Mouse (Mus musculus): ENCODE results near the gene Olfr402. TPM values are rescaled to one million over a fixed set of nuclear protein-coding genes. Genes with fewer than 3 reads are reported as not detected.
"Not testable (repeated sequence)": the region's sequence is repeated elsewhere in the genome, so short reads cannot be mapped to it uniquely, and the experiment has no call there.

Gene Olfr402
- total RNA-seq (2015) = not detected in 2 replicates
- total RNA-seq (2017) = not detected in 2 replicates

DNA sequence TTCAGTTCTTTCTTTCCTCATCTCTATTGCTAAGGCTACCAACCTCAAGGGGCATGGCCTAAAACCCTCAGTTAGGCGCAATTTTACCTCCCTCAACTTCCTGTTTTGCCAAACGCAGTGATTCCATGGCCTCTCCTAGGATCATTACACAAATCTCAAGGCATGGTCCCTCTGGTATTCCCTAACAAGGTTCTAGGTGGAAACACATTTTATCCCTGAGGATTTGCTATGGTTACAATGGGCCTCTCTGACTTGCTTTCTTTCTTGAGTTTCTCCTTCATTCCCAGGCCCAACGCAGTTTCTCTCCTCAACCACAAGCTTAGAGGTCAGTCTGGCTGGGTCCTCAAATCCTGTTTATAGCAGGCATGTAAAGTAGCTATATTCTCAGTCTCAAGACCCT, at the start of gene Olfr402:
Gene Olfr402 (plus strand): TSS at position 301 of the 400 bp plus-strand sequence.
- ATAC-seq (ENCODE audit: poor library complexity, severe bottlenecking) = no peak

- no peak for ATAC-seq (ENCODE audit: poor library complexity, severe bottlenecking)
Measured at GRCm38 (mm10) chr11:74105066-74105465, 48.3 kb upstream of the Olfr402 start.

DNA sequence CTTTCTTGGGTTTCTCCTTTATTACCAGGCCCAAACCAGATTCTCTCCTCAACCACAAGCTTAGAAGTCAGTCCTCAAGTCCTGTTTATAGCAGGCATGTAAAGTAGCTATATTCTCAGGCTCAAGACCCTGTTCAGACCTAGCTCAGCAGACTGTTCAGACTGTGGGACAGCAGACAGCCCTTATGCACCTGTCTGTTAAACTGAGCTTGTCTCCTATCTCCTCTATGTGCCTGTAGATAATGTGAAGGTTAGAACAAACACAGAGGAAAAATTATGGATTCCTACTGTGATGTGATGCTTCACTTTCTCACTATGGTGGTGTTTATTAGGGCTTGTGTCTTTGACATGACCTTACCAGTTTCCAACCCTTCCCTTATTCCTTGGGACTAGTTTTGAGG, 39.9 kb upstream of the Olfr402 start, which contains the start of gene Olfr401:
Gene Olfr401 (plus strand): TSS at position 301 of the 400 bp plus-strand sequence.
- ATAC-seq (ENCODE audit: poor library complexity, severe bottlenecking) = no peak

DNA sequence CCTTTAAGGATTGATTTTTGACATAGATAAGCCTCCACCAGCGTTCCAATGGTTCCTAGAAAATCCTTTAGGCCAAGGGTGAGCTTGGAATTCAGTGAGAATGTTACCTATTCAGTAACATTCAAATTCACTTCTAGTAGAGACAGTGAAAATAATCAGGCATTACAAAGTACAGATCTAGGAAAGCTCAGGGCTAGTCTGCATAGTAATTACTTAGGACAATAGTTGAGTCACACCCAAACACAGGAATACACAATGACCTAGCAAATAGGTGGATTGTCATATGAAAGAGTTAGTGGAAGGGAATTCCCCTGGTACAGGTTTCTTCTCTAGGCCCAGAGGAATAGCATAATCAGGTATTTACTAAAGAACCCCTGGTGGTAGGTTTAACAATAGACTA, 13.3 kb upstream of the Olfr402 start:
- not testable (repeated sequence) for ATAC-seq (ENCODE audit: poor library complexity, severe bottlenecking)

DNA sequence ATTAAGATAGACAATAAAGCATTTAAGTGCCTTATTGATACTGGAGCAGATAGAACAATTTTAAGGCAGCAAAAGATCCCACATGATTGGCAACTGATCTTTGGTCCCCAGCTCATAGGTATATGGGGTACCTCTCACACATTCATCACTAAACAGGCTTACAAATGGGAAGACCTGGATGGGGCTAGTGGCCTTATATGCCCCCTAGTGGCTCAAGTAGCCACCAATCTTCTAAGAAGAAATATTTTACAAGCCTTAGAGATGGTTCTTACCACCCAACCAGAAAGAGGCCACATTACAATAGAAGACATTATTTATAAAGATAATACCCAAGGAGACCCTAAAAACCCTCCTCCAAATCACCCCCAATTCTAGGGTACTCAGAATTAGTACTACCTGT, 7.5 kb upstream of the Olfr402 start:
- ATAC-seq (ENCODE audit: poor library complexity, severe bottlenecking) = no peak

DNA sequence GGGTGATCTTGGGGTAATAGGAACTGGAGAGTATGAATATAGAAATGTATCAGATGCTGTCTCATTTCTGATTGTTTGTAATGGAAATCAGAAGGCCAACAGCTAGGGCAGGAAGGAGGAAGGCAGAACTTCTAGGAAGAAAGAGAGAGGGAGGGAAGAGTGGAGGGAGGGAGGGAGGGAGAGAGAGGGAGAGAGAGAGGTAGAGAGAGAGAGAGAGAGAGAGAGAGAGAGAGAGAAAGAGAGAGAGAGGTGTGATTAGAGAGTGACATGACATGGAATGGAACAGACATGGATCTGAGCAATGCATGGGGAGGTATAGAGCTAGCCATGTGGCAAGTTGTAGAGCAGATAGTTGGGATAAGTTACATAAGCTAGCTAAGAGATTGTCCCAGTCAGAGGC, 15.4 kb downstream of the Olfr402 start:
- ATAC-seq (ENCODE audit: poor library complexity, severe bottlenecking) = no peak

DNA sequence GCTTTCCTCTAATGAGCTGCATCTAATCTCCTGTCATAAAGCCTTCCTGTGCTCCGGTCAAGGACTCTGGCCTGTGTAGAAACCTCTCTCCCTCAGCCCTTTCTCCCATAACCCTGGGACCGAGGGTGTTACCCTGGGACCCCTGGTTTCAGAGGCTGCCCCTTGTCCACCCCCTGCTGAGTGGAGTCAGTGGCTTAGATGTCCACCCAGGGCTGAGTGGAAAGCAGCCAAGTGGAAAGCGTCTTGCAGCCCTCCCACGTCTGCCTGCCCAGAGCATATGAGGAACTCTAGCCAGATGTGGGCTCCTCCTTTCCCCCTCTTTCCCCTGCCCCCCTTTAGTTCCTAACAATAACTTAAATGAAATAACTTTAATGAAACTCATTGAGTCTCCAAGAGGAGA, 29.8 kb downstream of the Olfr402 start:
- no peak for ATAC-seq (ENCODE audit: poor library complexity, severe bottlenecking)

GRCm38 (mm10) chr11:74183745-74184144, 30.4 kb downstream of the Olfr402 start:
- no peak for ATAC-seq (ENCODE audit: poor library complexity, severe bottlenecking)

- ATAC-seq (ENCODE audit: poor library complexity, severe bottlenecking) = no peak
Measured at GRCm38 (mm10) chr11:74185949-74186348, 32.6 kb downstream of the Olfr402 start, which contains the start of gene Olfr403. TSS of gene Olfr403 (plus strand) at chr11:74186249.

Other genes with a start within 250 kb of the Olfr402 start
- not detected in 2 replicates for gene Olfr395, start 244.2 kb upstream of the Olfr402 start, total RNA-seq (2015)
- gene Olfr395, start 244.2 kb upstream of the Olfr402 start, total RNA-seq (2017) = not detected in 2 replicates
- gene Olfr23, start 216.9 kb upstream of the Olfr402 start, total RNA-seq (2015) = not detected in 2 replicates
- not detected in 2 replicates for gene Olfr23, start 216.9 kb upstream of the Olfr402 start, total RNA-seq (2017)
- not detected in 2 replicates for gene Olfr397, start 192.7 kb upstream of the Olfr402 start, total RNA-seq (2015)
- gene Olfr397, start 192.7 kb upstream of the Olfr402 start, total RNA-seq (2017) = not detected in 2 replicates
- not detected in 2 replicates for gene Olfr398, start 163.1 kb upstream of the Olfr402 start, total RNA-seq (2015)
- not detected in 2 replicates for gene Olfr398, start 163.1 kb upstream of the Olfr402 start, total RNA-seq (2017)
- gene Olfr139, start 97.0 kb upstream of the Olfr402 start, total RNA-seq (2015) = not detected in 2 replicates
- not detected in 2 replicates for gene Olfr139, start 97.0 kb upstream of the Olfr402 start, total RNA-seq (2017)
- gene Olfr399, start 96.9 kb upstream of the Olfr402 start, total RNA-seq (2015) = not detected in 2 replicates
- not detected in 2 replicates for gene Olfr399, start 96.9 kb upstream of the Olfr402 start, total RNA-seq (2017)
- gene Zfp616, start 83.6 kb upstream of the Olfr402 start, total RNA-seq (2015) = not detected in 2 replicates
- not detected in 2 replicates for gene Zfp616, start 83.6 kb upstream of the Olfr402 start, total RNA-seq (2017)
- not detected in 2 replicates for gene Olfr401, start 39.8 kb upstream of the Olfr402 start, total RNA-seq (2015)
- gene Olfr401, start 39.8 kb upstream of the Olfr402 start, total RNA-seq (2017) = not detected in 2 replicates
- gene Olfr403, start 32.7 kb downstream of the Olfr402 start, total RNA-seq (2015) = not detected in 2 replicates
- gene Olfr403, start 32.7 kb downstream of the Olfr402 start, total RNA-seq (2017) = not detected in 2 replicates
- gene Olfr43, start 57.9 kb downstream of the Olfr402 start, total RNA-seq (2015) = not detected in 2 replicates
- not detected in 2 replicates for gene Olfr43, start 57.9 kb downstream of the Olfr402 start, total RNA-seq (2017)
- not detected in 2 replicates for gene Olfr406, start 106.3 kb downstream of the Olfr402 start, total RNA-seq (2015)
- not detected in 2 replicates for gene Olfr406, start 106.3 kb downstream of the Olfr402 start, total RNA-seq (2017)
- not detected in 2 replicates for gene Olfr59, start 130.2 kb downstream of the Olfr402 start, total RNA-seq (2015)
- gene Olfr59, start 130.2 kb downstream of the Olfr402 start, total RNA-seq (2017) = not detected in 2 replicates
- gene Olfr410, start 184.5 kb downstream of the Olfr402 start, total RNA-seq (2015) = not detected in 2 replicates
- gene Olfr410, start 184.5 kb downstream of the Olfr402 start, total RNA-seq (2017) = not detected in 2 replicates
- not detected in 2 replicates for gene Olfr411, start 199.1 kb downstream of the Olfr402 start, total RNA-seq (2015)
- not detected in 2 replicates for gene Olfr411, start 199.1 kb downstream of the Olfr402 start, total RNA-seq (2017)
- not detected in 2 replicates for gene Olfr412, start 208.5 kb downstream of the Olfr402 start, total RNA-seq (2015)
- not detected in 2 replicates for gene Olfr412, start 208.5 kb downstream of the Olfr402 start, total RNA-seq (2017)

All from megakaryocyte, adult 5-6 weeks (primary cell).